Mouse (Mus musculus) CH12.LX (cell line): ENCODE data around the gene Gm49380.

ENCODE experiments used
- BHLHE40 ChIP-seq: IDR thresholded peaks from 2 replicates; pipeline ENCODE4 v1.6.1; 2011; ENCODE audit warnings: mild to moderate bottlenecking, low read depth, low read length, improper control_type of control experiment
- CTCF ChIP-seq, 2 experiments: IDR thresholded peaks in 1 of 2; conservative IDR thresholded peaks in 1 of 2; 2 replicates each; pipeline ENCODE4 v1.5.1; 2011 to 2012; ENCODE audit warnings: low read depth in 2 of 2, low read length in 2 of 2, improper control_type of control experiment in 1 of 2, inconsistent platforms in 1 of 2, mild to moderate bottlenecking in 1 of 2, moderate library complexity in 1 of 2
- E2F4 ChIP-seq: IDR thresholded peaks from 2 replicates; pipeline ENCODE4 v1.6.1; 2011; ENCODE audit warnings: low read depth, low read length, improper control_type of control experiment; ENCODE audit not compliant: insufficient replicate concordance
- EP300 ChIP-seq: IDR thresholded peaks from 2 replicates; pipeline ENCODE4 v1.6.1; 2011; ENCODE audit warnings: low read length, improper control_type of control experiment
- HCFC1 ChIP-seq: IDR thresholded peaks from 2 replicates; pipeline ENCODE4 v1.6.1; 2012; ENCODE audit warnings: low read depth, mild to moderate bottlenecking, inconsistent platforms, low read length, improper control_type of control experiment
- NELFE ChIP-seq: IDR thresholded peaks from 2 replicates; pipeline ENCODE4 v1.6.1; 2011; ENCODE audit warnings: low read depth, low read length, improper control_type of control experiment
- USF2 ChIP-seq: conservative IDR thresholded peaks from 2 replicates; pipeline ENCODE4 v1.6.1; 2011; ENCODE audit warnings: low read depth, low read length, improper control_type of control experiment

DNA sequence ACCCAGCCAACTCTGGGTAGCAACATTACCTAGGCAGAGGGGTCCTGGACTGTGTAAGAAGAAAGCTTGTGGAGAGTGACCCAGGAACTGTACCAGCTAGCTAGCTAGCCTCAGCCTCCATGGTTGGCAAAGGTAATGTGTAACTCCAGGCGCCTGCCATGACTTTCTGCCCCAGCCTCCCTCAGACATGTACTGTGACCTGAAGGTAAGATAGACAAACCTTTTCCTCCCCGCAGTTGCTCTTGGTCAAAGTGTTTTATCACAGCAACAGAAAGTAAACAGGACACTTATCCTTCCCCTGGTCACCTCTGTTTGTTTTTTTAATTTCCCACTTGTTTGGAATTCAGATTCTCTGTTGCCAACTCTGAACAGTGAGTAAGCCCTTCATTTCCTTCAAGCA lies 1.2 kb upstream of the Gm49380 start:
- no peak for TF ChIP-seq HCFC1
- no peak for TF ChIP-seq E2F4
- no peak for TF ChIP-seq USF2
- TF ChIP-seq EP300 = no peak
- TF ChIP-seq CTCF (conservative IDR thresholded peaks at IDR 0.05 in 1 of 2, IDR thresholded peaks at IDR 0.05 in 1 of 2; ENCODE audit: low read depth in 2 of 2, low read length in 2 of 2) = no peak
- no peak for TF ChIP-seq NELFE
- TF ChIP-seq BHLHE40 = no peak
